Mouse (Mus musculus) lung, embryonic 16.5 days (tissue): ENCODE results near the gene Tenm2. TPM values are rescaled to one million over a fixed set of nuclear protein-coding genes. Genes with fewer than 3 reads are reported as not detected.

ENCODE experiments used
- ATAC-seq: fragments of 200-750 bp; cut with Nextera tagmentation; 2 replicates; pipeline ENCODE4 v1.8.0; 2017; ENCODE audit warnings: low read depth, mild to moderate bottlenecking, moderate library complexity
- H3K27ac ChIP-seq: fragments of 300-500 bp; sonication (generic); 2 replicates; pipeline ENCODE4 v1.5.1; 2014; ENCODE audit warnings: mild to moderate bottlenecking, control low read depth, low read length
- H3K27me3 ChIP-seq: fragments of 300-500 bp; sonication (generic); 2 replicates; pipeline ENCODE4 v1.6.1; 2014; ENCODE audit warnings: low read depth, low read length, mixed read lengths; ENCODE audit not compliant: control insufficient read depth, insufficient read depth
- H3K36me3 ChIP-seq: fragments of 300-500 bp; sonication (generic); 2 replicates; pipeline ENCODE4 v1.6.1; 2014; ENCODE audit warnings: low read length; ENCODE audit not compliant: control insufficient read depth, insufficient read depth
- H3K4me1 ChIP-seq: fragments of 300-500 bp; sonication (generic); replicated peaks from 2 replicates; pipeline ENCODE4 v1.6.1; 2014; ENCODE audit warnings: low read length, mixed read lengths; ENCODE audit not compliant: control insufficient read depth, insufficient read depth
- H3K4me2 ChIP-seq: fragments of 300-500 bp; sonication (generic); 2 replicates; pipeline ENCODE4 v1.6.1; 2014; ENCODE audit warnings: low read depth, low read length, control low read depth
- H3K4me3 ChIP-seq: fragments of 300-500 bp; sonication (generic); 2 replicates; pipeline ENCODE4 v1.5.1; 2014; ENCODE audit warnings: mild to moderate bottlenecking, low read length, control low read depth
- H3K9ac ChIP-seq: fragments of 300-500 bp; sonication (generic); 2 replicates; pipeline ENCODE4 v1.6.1; 2014; ENCODE audit warnings: low read length, control low read depth
- H3K9me3 ChIP-seq: fragments of 300-500 bp; sonication (generic); 2 replicates; pipeline ENCODE4 v1.6.1; 2016; ENCODE audit warnings: low read length; ENCODE audit not compliant: control insufficient read depth
- WGBS: fragments of 180-500 bp; shearing (Covaris S2); extraction: QIAGEN DNeasy Blood & Tissue Kit; methylation state at CpG from one replicate; pipeline ENCODE4 v1.1.7; 2014; 5-methylcytosine and 5-hydroxymethylcytosine counted together
- polyA plus RNA-seq: library from polyadenylated mRNA; unstranded; fragments of >200 nt; fragmentation: Nextera tagmentation; extraction: Ambion mirVana; gene quantifications from 2 replicates; pipeline ENCODE4 v1.2.1, GENCODE M21; 2015

Tenm2 gene
- polyA plus RNA-seq, 1 experiment from 2014 or later = 0.24 TPM

DNA sequence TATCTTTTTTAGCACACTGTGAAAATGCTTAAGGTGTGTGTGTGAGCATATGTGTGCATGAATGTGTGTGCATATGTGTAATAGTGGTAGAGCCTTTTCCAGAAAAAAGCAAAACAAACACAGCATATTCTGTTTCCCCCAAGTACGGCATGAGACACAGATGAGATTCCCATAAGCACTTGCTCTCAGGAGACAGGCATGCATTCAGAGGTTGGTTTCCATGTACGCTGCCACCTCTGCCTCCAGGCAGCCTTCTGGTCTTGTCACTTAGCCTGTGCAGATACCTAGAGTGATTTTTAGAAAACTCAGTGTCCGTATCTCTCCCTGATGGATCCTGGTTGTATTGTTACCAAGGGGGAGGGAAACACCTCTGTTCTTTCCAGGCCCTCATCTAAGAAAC is 1013.7 kb downstream of the Tenm2 start:
- no peak overlapping the region for H3K4me2 ChIP-seq
- 78% methylated on average over 3 of the region's 3 CpGs for WGBS

DNA sequence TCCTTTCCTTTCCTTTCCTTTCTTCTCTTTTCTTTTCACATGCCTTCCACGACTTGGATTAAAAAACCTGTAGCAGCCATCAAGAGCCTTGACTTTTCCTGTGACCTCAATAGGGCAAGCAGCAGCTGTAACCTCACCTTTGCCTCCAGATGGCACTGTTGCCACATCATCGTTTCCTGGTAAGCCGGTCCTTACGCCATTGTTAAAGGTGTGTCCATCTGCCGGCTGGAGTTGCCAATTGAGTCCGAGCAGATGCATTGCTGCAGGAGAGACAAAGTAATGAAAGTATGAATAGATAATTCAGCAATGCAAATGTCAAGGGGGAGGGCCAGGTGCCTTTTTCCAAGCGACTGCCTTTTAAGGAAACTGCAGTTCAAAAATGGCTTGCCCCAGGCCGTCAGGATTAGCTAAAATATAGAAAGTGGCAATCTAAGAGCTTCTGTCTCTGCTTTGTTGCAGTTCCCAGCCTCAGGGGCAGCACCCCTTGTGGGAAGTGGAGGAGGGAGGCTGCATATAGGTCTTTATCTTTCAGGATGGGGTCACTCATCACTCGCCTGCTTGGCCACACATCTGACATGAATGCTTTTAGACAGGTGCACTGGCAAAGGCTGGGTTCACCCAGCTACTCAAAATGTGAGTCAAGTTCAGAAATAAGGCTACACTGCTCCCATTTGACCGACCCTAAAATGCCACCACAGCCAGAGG is 1014.3 kb downstream of the Tenm2 start:
- Histone ChIP-seq H3K4me2 (peak overlapping the region; percentile 49), H3K36me3 (no peaks in the 10 kb centered on the region), H3K4me3 (peak overlapping the region; percentile 24; the same call in 1 of the 2 replicates), H3K27me3 (no peaks in the 10 kb centered on the region), H3K9me3 (no peaks in the 10 kb centered on the region), H3K27ac (no peak overlapping the region), H3K4me1 (0 out of 2 replicates have a peak, but pooled peaks cover 2% of the 10 kb centered on the region), H3K9ac (no peak overlapping the region)
- ATAC-seq = 0 out of 2 replicates have a peak, but pooled peaks have one; percentile 56
- WGBS = 14% methylated on average over 10 of the region's 10 CpGs

More for the DNA sequence above, 1013.7 kb downstream of the Tenm2 start:
- no peaks in the 10 kb centered on the region for H3K9me3 ChIP-seq
- H3K36me3 ChIP-seq = no peaks in the 10 kb centered on the region
- no peak overlapping the region for H3K4me3 ChIP-seq
- no peak overlapping the region for H3K27ac ChIP-seq
- no peak overlapping the region for H3K9ac ChIP-seq
- no peak for ATAC-seq
- 0 out of 2 replicates have a peak, but pooled peaks cover 2% of the 10 kb centered on the region for H3K4me1 ChIP-seq
- H3K27me3 ChIP-seq = no peaks in the 10 kb centered on the region

DNA sequence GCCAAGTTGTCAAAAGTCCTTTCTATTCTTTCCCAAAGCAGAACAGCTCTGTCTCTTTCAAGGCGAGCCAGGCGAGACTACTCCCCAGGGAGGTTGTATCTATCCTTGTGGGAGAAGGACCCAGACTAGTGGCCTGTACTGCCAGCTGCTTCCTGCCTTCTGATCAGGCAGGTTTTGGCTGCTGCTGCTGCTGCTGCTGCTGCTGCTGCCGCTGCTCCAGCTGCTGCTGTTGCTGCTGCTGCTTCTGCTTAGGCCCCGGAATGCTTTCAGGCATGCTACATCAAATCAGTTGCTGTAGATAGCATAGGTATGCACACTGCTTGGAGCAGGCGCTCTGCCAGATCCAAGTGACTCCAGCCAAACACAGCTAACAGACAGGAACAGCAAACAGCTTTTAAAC is 1015.1 kb downstream of the Tenm2 start:
- peak; percentile 41; the same call in 1 of the 2 replicates for ATAC-seq

DNA sequence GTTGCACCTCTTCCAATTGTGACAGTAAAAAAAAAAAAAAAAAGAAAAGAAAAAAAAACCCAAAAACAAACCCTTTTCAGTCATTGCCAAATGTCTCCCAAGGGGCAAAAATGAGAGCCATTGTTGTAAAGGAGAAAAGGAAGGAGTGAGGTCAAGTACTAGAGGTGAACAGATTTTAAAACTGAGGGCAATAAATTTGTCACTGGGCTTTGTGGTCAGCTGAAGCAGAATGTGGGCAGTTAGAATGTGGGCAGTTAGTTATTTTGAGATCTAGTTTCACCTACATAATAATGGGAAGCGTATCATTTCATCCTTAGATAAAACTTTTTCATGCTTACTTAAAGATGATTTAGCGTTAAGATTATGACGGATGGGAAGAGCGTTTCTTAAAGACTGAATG is 1016.2 kb downstream of the Tenm2 start:
- 78% methylated on average over 4 of the region's 4 CpGs for WGBS

More for the DNA sequence above, 1015.1 kb downstream of the Tenm2 start:
- 22% methylated on average over 5 of the region's 5 CpGs for WGBS
- no peaks in the 10 kb centered on the region for H3K27me3 ChIP-seq
- H3K4me2 ChIP-seq = no peak overlapping the region
- 0 out of 2 replicates have a peak, but pooled peaks cover 2% of the 10 kb centered on the region for H3K4me1 ChIP-seq
- H3K9me3 ChIP-seq = no peaks in the 10 kb centered on the region
- H3K4me3 ChIP-seq = no peak overlapping the region
- no peaks in the 10 kb centered on the region for H3K36me3 ChIP-seq
- no peak overlapping the region for H3K9ac ChIP-seq
- no peak overlapping the region for H3K27ac ChIP-seq

DNA sequence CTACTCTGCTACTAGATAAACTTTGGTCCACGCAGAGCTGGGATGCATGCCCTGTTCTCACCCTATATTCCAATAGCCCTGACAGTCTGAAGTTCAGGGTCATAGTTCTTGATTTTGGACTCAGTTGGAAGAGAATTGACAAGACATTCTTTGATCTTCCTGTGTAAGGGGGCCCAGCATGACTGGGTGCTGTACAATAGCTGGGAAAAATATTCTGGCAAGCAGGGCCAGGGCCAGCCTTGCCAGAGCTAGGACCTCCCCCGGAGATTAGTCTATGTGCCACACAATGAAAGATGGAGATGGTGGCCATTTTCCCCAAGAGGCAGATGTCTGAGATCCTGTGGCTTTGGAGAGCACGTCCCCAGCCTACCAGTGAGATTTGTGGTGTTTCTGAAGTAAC is 1021.2 kb downstream of the Tenm2 start:
- 68% methylated on average over 3 of the region's 3 CpGs for WGBS
- H3K4me2 ChIP-seq = no peak overlapping the region
- H3K36me3 ChIP-seq = no peaks in the 10 kb centered on the region
- no peaks in the 10 kb centered on the region for H3K9me3 ChIP-seq
- no peak overlapping the region for H3K27ac ChIP-seq
- H3K9ac ChIP-seq = no peak overlapping the region
- no peak overlapping the region for H3K4me3 ChIP-seq
- ATAC-seq = no peak
- H3K27me3 ChIP-seq = no peaks in the 10 kb centered on the region
- no peaks in the 10 kb centered on the region for H3K4me1 ChIP-seq

More for the DNA sequence above, 1016.2 kb downstream of the Tenm2 start:
- Histone ChIP-seq H3K36me3 (no peaks in the 10 kb centered on the region), H3K4me1 (0 out of 2 replicates have a peak, but pooled peaks cover 2% of the 10 kb centered on the region), H3K27me3 (no peaks in the 10 kb centered on the region), H3K27ac (no peak overlapping the region), H3K4me2 (no peak overlapping the region), H3K9ac (no peak overlapping the region), H3K9me3 (no peaks in the 10 kb centered on the region), H3K4me3 (no peak overlapping the region)
- no peak for ATAC-seq

DNA sequence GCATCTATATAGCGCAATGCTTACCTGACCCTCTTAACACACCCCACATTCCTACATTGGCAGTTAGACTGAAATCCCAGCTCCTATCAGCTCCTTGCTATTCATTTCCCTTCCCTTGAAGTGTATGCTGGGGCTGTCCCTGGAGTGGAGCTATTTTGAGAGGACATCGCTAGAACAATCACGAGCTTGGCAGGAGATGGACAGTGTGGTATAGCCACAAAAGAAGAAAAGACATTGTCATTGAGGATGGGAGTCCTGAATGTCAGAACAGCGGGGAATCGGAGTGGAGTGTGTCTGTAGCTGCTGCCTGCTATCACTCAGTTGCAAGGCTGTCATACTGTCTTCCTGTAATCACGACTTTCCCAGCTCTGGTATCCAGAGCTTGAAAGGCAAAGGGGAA is 1031.4 kb downstream of the Tenm2 start:
- no peak for ATAC-seq
- H3K4me2 ChIP-seq = no peak overlapping the region
- H3K4me1 ChIP-seq = no peaks in the 10 kb centered on the region
- no peaks in the 10 kb centered on the region for H3K9me3 ChIP-seq
- H3K27ac ChIP-seq = no peak overlapping the region
- no peaks in the 10 kb centered on the region for H3K36me3 ChIP-seq
- WGBS = 54% methylated on average over 6 of the region's 6 CpGs
- H3K4me3 ChIP-seq = no peak overlapping the region
- H3K9ac ChIP-seq = no peak overlapping the region
- H3K27me3 ChIP-seq = no peaks in the 10 kb centered on the region

DNA sequence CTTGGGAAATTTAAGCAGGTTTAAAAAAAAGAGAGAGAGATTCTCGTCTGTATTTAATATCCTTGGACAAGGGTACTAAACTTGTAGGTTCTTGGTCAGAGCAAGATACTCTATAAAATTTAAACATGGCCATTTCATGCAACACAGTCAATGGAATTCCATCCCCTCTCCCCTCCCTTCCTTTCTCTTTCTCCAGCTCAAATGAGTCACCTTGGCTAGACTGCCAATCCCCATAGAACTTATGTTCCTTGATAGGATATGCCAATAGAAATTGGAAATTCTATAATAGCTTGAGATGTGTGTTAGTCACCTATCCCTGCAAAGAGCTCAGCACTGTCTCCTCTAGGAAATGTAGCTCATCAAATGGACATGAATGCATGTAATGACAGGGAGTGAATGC is 1031.9 kb downstream of the Tenm2 start:
- no peak overlapping the region for H3K4me2 ChIP-seq
- H3K4me1 ChIP-seq = no peaks in the 10 kb centered on the region
- H3K27ac ChIP-seq = no peak overlapping the region
- H3K4me3 ChIP-seq = no peak overlapping the region
- no peaks in the 10 kb centered on the region for H3K36me3 ChIP-seq
- H3K9ac ChIP-seq = no peak overlapping the region
- 64% methylated on average over 1 of the region's 1 CpGs for WGBS
- no peak for ATAC-seq
- H3K27me3 ChIP-seq = no peaks in the 10 kb centered on the region
- no peaks in the 10 kb centered on the region for H3K9me3 ChIP-seq

DNA sequence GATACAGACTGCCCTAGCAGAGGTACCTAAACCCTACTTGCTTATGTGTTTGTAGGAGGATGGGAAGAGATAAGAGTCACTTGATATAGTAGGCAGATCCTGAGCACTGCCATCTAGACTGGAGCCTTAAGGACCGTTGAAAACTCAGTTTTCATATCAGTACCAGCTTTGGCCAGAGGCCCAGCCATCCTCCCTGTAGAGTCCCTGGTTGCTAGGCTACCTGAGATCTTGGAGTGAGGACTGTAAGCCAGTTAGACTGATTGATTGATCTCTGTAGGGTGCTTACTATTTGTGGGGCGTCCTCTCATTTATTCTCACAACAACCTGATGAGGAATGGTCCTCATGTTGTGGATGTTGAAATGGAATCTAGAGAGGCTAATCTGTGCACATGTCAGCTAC is 1041.4 kb downstream of the Tenm2 start:
- WGBS = 55% methylated on average over 2 of the region's 2 CpGs
- Histone ChIP-seq H3K36me3 (no peaks in the 10 kb centered on the region), H3K9ac (no peak overlapping the region), H3K27me3 (no peaks in the 10 kb centered on the region), H3K4me2 (no peak overlapping the region), H3K9me3 (no peaks in the 10 kb centered on the region), H3K4me1 (no peaks in the 10 kb centered on the region), H3K4me3 (no peak overlapping the region), H3K27ac (no peak overlapping the region)
- no peak for ATAC-seq

DNA sequence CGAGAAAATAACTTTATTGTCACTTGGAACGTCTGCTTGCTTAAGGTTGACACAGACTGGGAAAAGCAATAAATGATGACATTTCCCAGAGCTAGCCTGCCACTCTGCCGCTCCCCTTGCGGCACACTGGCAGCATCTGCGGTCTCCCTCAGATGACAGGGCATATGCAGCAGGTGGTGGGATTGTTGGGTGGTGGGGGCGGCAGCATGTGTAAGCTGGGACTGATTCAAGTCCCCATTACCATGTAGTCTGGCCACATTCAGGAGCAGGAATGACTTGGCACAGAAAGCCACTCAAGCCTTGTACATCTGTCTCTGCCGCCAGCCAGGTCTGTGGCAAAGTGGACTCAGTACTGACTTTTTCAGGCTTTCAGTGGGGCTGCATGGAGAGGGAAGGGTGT is 1059.7 kb downstream of the Tenm2 start:
- H3K36me3 ChIP-seq = no peaks in the 10 kb centered on the region
- H3K27ac ChIP-seq = no peak overlapping the region
- 74% methylated on average over 7 of the region's 7 CpGs for WGBS
- 0 out of 2 replicates have a peak, but pooled peaks cover 2% of the 10 kb centered on the region for H3K4me1 ChIP-seq
- no peak for ATAC-seq
- H3K4me3 ChIP-seq = no peak overlapping the region
- H3K27me3 ChIP-seq = no peaks in the 10 kb centered on the region; the same call in 1 of the 2 replicates
- no peak overlapping the region for H3K9ac ChIP-seq
- H3K9me3 ChIP-seq = no peaks in the 10 kb centered on the region
- no peak overlapping the region for H3K4me2 ChIP-seq
